Mouse (Mus musculus) hindbrain, embryonic 15.5 days (tissue): ENCODE measurements around the gene L3mbtl1. TPM values are rescaled to one million over a fixed set of nuclear protein-coding genes. Genes with fewer than 3 reads are reported as not detected.

Source experiments
- ATAC-seq: fragments of 200-750 bp; cut with Nextera tagmentation; 2 replicates; pipeline ENCODE4 v1.8.0; 2017; ENCODE audit warnings: low read depth, moderate number of reproducible peaks, moderate TSS enrichment; ENCODE audit not compliant: low FRiP score
- H3K27ac ChIP-seq: fragments of 300-500 bp; sonication (generic); replicated peaks from 2 replicates; pipeline ENCODE4 v1.5.1; 2015; ENCODE audit warnings: mild to moderate bottlenecking, inconsistent platforms
- H3K27me3 ChIP-seq: fragments of 300-500 bp; sonication (generic); 2 replicates; pipeline ENCODE4 v1.6.1; 2015; ENCODE audit warnings: control low read depth, inconsistent platforms
- H3K36me3 ChIP-seq: fragments of 300-500 bp; sonication (generic); 2 replicates; pipeline ENCODE4 v1.6.1; 2015; ENCODE audit warnings: control low read depth, inconsistent platforms
- H3K4me1 ChIP-seq: fragments of 300-500 bp; sonication (generic); replicated peaks from 2 replicates; pipeline ENCODE4 v1.6.1; 2015; ENCODE audit warnings: control low read depth, inconsistent platforms
- H3K4me2 ChIP-seq: fragments of 300-500 bp; sonication (generic); 2 replicates; pipeline ENCODE4 v1.6.1; 2015; ENCODE audit warnings: moderate library complexity, mild to moderate bottlenecking, inconsistent platforms
- H3K4me3 ChIP-seq: fragments of 300-500 bp; sonication (generic); 2 replicates; pipeline ENCODE4 v1.5.1; 2015; ENCODE audit warnings: mild to moderate bottlenecking, inconsistent platforms
- H3K9ac ChIP-seq: fragments of 300-500 bp; sonication (generic); 2 replicates; pipeline ENCODE4 v1.6.1; 2015; ENCODE audit warnings: inconsistent platforms
- H3K9me3 ChIP-seq: fragments of 300-500 bp; sonication (generic); 2 replicates; pipeline ENCODE4 v1.6.1; 2016; ENCODE audit warnings: control low read depth, inconsistent platforms
- WGBS: fragments of 180-500 bp; shearing (Covaris S2); methylation state at CpG from one replicate; pipeline ENCODE4 v1.1.7; 2015; 5-methylcytosine and 5-hydroxymethylcytosine counted together
- polyA plus RNA-seq: library from polyadenylated mRNA; unstranded; fragments of >200 nt; fragmentation: Nextera tagmentation; extraction: Ambion mirVana; gene quantifications from 2 replicates; pipeline ENCODE4 v1.2.1, GENCODE M21; 2015

L3mbtl1 gene
- polyA plus RNA-seq, 1 experiment from 2014 or later, result 5.0 TPM

DNA sequence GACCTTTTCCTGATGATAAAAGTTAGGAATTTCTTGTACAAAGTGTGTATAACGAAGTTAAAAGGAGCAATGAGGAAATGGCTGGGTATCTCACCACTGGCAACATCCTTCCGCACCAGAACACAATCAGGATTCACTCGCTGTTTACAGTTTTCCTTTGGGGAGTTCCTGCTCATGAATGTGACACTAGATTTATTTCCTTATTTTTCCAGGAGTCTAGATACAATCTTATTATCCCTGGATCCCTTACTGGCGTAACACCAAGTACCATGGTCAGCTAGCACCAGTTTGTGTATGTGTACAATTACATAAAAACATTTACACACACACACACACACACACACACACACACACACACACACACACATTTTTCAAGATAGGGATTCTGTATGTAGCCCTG, 64.0 kb downstream of the L3mbtl1 start:
- H3K4me2 ChIP-seq, result no peak overlapping the region
- H3K4me1 ChIP-seq, result no peaks in the 10 kb centered on the region
- WGBS, result 81% methylated on average over 4 of the region's 4 CpGs
- H3K4me3 ChIP-seq, result no peak overlapping the region
- no peak overlapping the region for H3K9ac ChIP-seq
- ATAC-seq, result no peak
- H3K27me3 ChIP-seq, result peaks cover 4% of the 10 kb centered on the region; the same call in 1 of the 2 replicates
- no peak overlapping the region for H3K27ac ChIP-seq
- H3K36me3 ChIP-seq, result no peaks in the 10 kb centered on the region
- H3K9me3 ChIP-seq, result no peaks in the 10 kb centered on the region

- Histone ChIP-seq H3K27me3 (no peaks in the 10 kb centered on the region), H3K9ac (peak within 1 kb of the TSS; percentile 73), H3K27ac (peak within 1 kb of the TSS; percentile 88), H3K9me3 (no peaks in the 10 kb centered on the region), H3K36me3 (no peaks in the 10 kb centered on the region), H3K4me1 (peaks cover 12% of the 10 kb centered on the region), H3K4me2 (peak within 1 kb of the TSS; percentile 69), H3K4me3 (peak within 1 kb of the TSS; percentile 88)
- peak; percentile 96 for ATAC-seq
- WGBS, result under 1% methylated on average over 57 of the region's 57 CpGs
Measured at GRCm38 (mm10) chr2:163016916-163017743, 73.9 kb downstream of the L3mbtl1 start, which contains the start of gene Ift52. Gene Ift52, plus strand, starts transcription at chr2:163017354.

Other genes with a start within 250 kb of the L3mbtl1 start
- 131 and 134 TPM in 2 replicates for gene Srsf6, start 11.9 kb upstream of the L3mbtl1 start, polyA plus RNA-seq
- gene Sgk2, start 43.9 kb downstream of the L3mbtl1 start, polyA plus RNA-seq, result 0.12 TPM in 1 of 2 replicates, not detected in the other
- 35.6 and 37.8 TPM in 2 replicates for gene Ift52, start 73.9 kb downstream of the L3mbtl1 start, polyA plus RNA-seq
- 5.3 and 6.7 TPM in 2 replicates for gene Mybl2, start 111.2 kb downstream of the L3mbtl1 start, polyA plus RNA-seq
- 0.20 TPM in 1 of 2 replicates, not detected in the other for gene Gtsf1l, start 144.4 kb downstream of the L3mbtl1 start, polyA plus RNA-seq